Comparison of ENCODE assay signal across 9 mouse cellular contexts in genomic region chr9:119082039-119082438, GRCm38 (mm10). TPM values are rescaled to one million over a fixed set of nuclear protein-coding genes. Genes with fewer than 3 reads are reported as not detected.
DNase-seq lines count a peak whose midpoint lies in the region; ATAC-seq and TF ChIP-seq lines count a peak whose summit lies in the region.
"Had no signal": no experiment of that assay in that cellular context is flagged by ENCODE, and none has a peak within 500 bp of the region (broad histone marks: within the 10 kb centered on the region; RNA-seq: fewer than 3 reads in every experiment).

No protein-coding gene starts in this region.

- no peak for TF ChIP-seq POLR2A in heart, adult 2 months (IDR thresholded peaks at IDR 0.05; ENCODE audit: insufficient read depth, low read depth, low read length)

- no peak for ATAC-seq in heart, embryonic 16.5 days (replicated peaks; ENCODE audit: extremely low read depth, insufficient read depth, low FRiP score)
- ATAC-seq in embryonic facial prominence, embryonic 11.5 days (replicated peaks; ENCODE audit: insufficient number of reproducible peaks, low FRiP score, low TSS enrichment, low read depth): peak; percentile 56
- peak; percentile 57 for ATAC-seq in hindbrain, embryonic 16.5 days
- peak; percentile 87 for ATAC-seq in neural tube, embryonic 12.5 days (ENCODE audit: low FRiP score, low read depth)

- H3K27ac ChIP-seq in heart, embryonic 16.5 days (ENCODE audit: low read length): peak overlapping the region; percentile 27
- no peak overlapping the region for H3K27ac ChIP-seq in heart, adult 2 months
- H3K27ac ChIP-seq in embryonic facial prominence, embryonic 11.5 days (replicated peaks; ENCODE audit: low read depth, low read length): peak overlapping the region; percentile 38
- no peak overlapping the region; the same call in 1 of the 2 replicates for H3K27ac ChIP-seq in hindbrain, embryonic 16.5 days (ENCODE audit: low read depth, low read length)
- H3K27ac ChIP-seq in neural tube, embryonic 12.5 days: peak overlapping the region; percentile 64
- H3K27ac ChIP-seq: limb, embryonic 15.5 days had no signal

- H3K4me2 ChIP-seq in heart, embryonic 16.5 days (ENCODE audit: low read depth, low read length): no peak overlapping the region
- no peak overlapping the region for H3K4me2 ChIP-seq in embryonic facial prominence, embryonic 11.5 days (ENCODE audit: low read depth, low read length)
- no peak overlapping the region for H3K4me2 ChIP-seq in hindbrain, embryonic 16.5 days (ENCODE audit: low read length)
- H3K4me2 ChIP-seq in neural tube, embryonic 12.5 days (replicated peaks): peak overlapping the region; percentile 18; the same call in 1 of the 2 replicates
- H3K4me2 ChIP-seq: limb, embryonic 15.5 days had no signal

- 56% methylated on average over 8 of the region's 8 CpGs for WGBS in heart, embryonic 16.5 days
- WGBS in heart, adult 2 months: 54% methylated on average over 8 of the region's 8 CpGs
- 6% methylated on average over 8 of the region's 8 CpGs for WGBS in embryonic facial prominence, embryonic 11.5 days
- 3% methylated on average over 8 of the region's 8 CpGs for WGBS in hindbrain, embryonic 16.5 days
- 4% methylated on average over 8 of the region's 8 CpGs for WGBS in neural tube, embryonic 12.5 days

- no peaks in the 10 kb centered on the region for H3K79me2 ChIP-seq in heart, adult 2 months (replicated peaks; ENCODE audit: control insufficient read depth, insufficient read depth, low read length)

- no peak overlapping the region for H3K4me3 ChIP-seq in heart, embryonic 16.5 days (ENCODE audit: low read length)
- no peak overlapping the region for H3K4me3 ChIP-seq in heart, adult 2 months
- H3K4me3 ChIP-seq in embryonic facial prominence, embryonic 11.5 days (ENCODE audit: low read depth, low read length): no peak overlapping the region
- H3K4me3 ChIP-seq in hindbrain, embryonic 16.5 days (ENCODE audit: low read length): no peak overlapping the region
- H3K4me3 ChIP-seq in neural tube, embryonic 12.5 days: no peak overlapping the region
- H3K4me3 ChIP-seq: limb, embryonic 15.5 days had no signal

- no peak for TF ChIP-seq EP300 in heart, adult 2 months (IDR thresholded peaks at IDR 0.05; ENCODE audit: insufficient read depth, low read depth, low read length)

- H3K27me3 ChIP-seq in heart, embryonic 16.5 days (ENCODE audit: control insufficient read depth, insufficient read depth, low read length): no peaks in the 10 kb centered on the region
- H3K27me3 ChIP-seq in heart, adult 2 months (ENCODE audit: control insufficient read depth, insufficient read depth, low read length): no peaks in the 10 kb centered on the region
- H3K27me3 ChIP-seq in embryonic facial prominence, embryonic 11.5 days (ENCODE audit: control insufficient read depth, insufficient read depth, low read length): no peaks in the 10 kb centered on the region
- no peaks in the 10 kb centered on the region for H3K27me3 ChIP-seq in hindbrain, embryonic 16.5 days (replicated peaks; ENCODE audit: control insufficient read depth, insufficient read depth, low read length)
- H3K27me3 ChIP-seq in neural tube, embryonic 12.5 days (replicated peaks): no peaks in the 10 kb centered on the region
- H3K27me3 ChIP-seq: limb, embryonic 15.5 days had no signal

- TF ChIP-seq CTCF in heart, adult 2 months (IDR thresholded peaks at IDR 0.05): no peak

- DNase-seq in heart, adult 2 months: no peak
- DNase-seq in embryonic facial prominence, embryonic 11.5 days (ENCODE audit: low spot score): peak; percentile 55
- DNase-seq in frontal cortex, postnatal 25 days (ENCODE audit: low spot score in 2 of 2): no peak
- DNase-seq in layer of hippocampus, adult 11-12 months (ENCODE audit: low spot score): no peak
- no peak for DNase-seq in adrenal gland, adult 8-10 months

- intact Hi-C loops in heart, adult 2 months (cut with DNase I): no loop called here

- H3K9me3 ChIP-seq in heart, embryonic 16.5 days (replicated peaks; ENCODE audit: control insufficient read depth, low read length): no peaks in the 10 kb centered on the region
- no peaks in the 10 kb centered on the region for H3K9me3 ChIP-seq in embryonic facial prominence, embryonic 11.5 days (replicated peaks; ENCODE audit: control insufficient read depth, low read length)
- H3K9me3 ChIP-seq in hindbrain, embryonic 16.5 days (ENCODE audit: control insufficient read depth, low read length): no peaks in the 10 kb centered on the region
- H3K9me3 ChIP-seq in neural tube, embryonic 12.5 days: no peaks in the 10 kb centered on the region
- H3K9me3 ChIP-seq: limb, embryonic 15.5 days had no signal

- peaks cover 15% of the 10 kb centered on the region; the same call in 1 of the 2 replicates for H3K4me1 ChIP-seq in heart, embryonic 16.5 days (ENCODE audit: control insufficient read depth, insufficient read depth, low read length)
- peaks cover 13% of the 10 kb centered on the region for H3K4me1 ChIP-seq in heart, adult 2 months (ENCODE audit: control insufficient read depth, insufficient read depth, low read length)
- H3K4me1 ChIP-seq in embryonic facial prominence, embryonic 11.5 days (ENCODE audit: control insufficient read depth, insufficient read depth, low read length): peaks cover 6% of the 10 kb centered on the region
- H3K4me1 ChIP-seq in hindbrain, embryonic 16.5 days (ENCODE audit: control insufficient read depth, insufficient read depth, low read depth, low read length): peaks cover 10% of the 10 kb centered on the region; the same call in 1 of the 2 replicates
- peaks cover 33% of the 10 kb centered on the region for H3K4me1 ChIP-seq in neural tube, embryonic 12.5 days

- peaks cover 13% of the 10 kb centered on the region for H3K36me3 ChIP-seq in heart, embryonic 16.5 days (ENCODE audit: control insufficient read depth, insufficient read depth)
- no peaks in the 10 kb centered on the region for H3K36me3 ChIP-seq in heart, adult 2 months (ENCODE audit: control insufficient read depth, insufficient read depth, low read length)
- H3K36me3 ChIP-seq in embryonic facial prominence, embryonic 11.5 days (replicated peaks; ENCODE audit: control insufficient read depth, insufficient read depth, low read depth, low read length): no peaks in the 10 kb centered on the region
- peaks cover 5% of the 10 kb centered on the region; the same call in 1 of the 2 replicates for H3K36me3 ChIP-seq in hindbrain, embryonic 16.5 days (ENCODE audit: control insufficient read depth, insufficient read depth, low read length)
- H3K36me3 ChIP-seq in neural tube, embryonic 12.5 days: peaks cover 19% of the 10 kb centered on the region

- H3K9ac ChIP-seq in heart, embryonic 16.5 days (ENCODE audit: low read length): no peak overlapping the region
- no peak overlapping the region for H3K9ac ChIP-seq in heart, adult 2 months (ENCODE audit: low read depth, low read length)
- no peak overlapping the region; the same call in 1 of the 2 replicates for H3K9ac ChIP-seq in embryonic facial prominence, embryonic 11.5 days (replicated peaks; ENCODE audit: low read length)
- no peak overlapping the region for H3K9ac ChIP-seq in hindbrain, embryonic 16.5 days (ENCODE audit: low read depth, low read length)
- 0 out of 2 replicates have a peak overlapping the region, but pooled peaks have one; percentile 9 for H3K9ac ChIP-seq in neural tube, embryonic 12.5 days
- H3K9ac ChIP-seq: limb, embryonic 15.5 days had no signal

RNA-seq across cellular contexts. Expression of gene Plcd1, which starts 11.3 kb away (rescaled TPM):
- 23.0 and 23.8 TPM in 2 replicates for polyA plus RNA-seq in heart, embryonic 16.5 days (2015; fragmentation: Nextera tagmentation; extraction: Ambion mirVana)
- 10 to 100 TPM; 14.5 to 16.6 TPM for total RNA-seq in heart, adult 2 months (2021)
- 32.2 and 39.4 TPM in 2 replicates for polyA plus RNA-seq in heart, adult 2 months (2012; rRNA removed)
- polyA plus RNA-seq in embryonic facial prominence, embryonic 11.5 days (2014; fragmentation: Nextera tagmentation; extraction: Ambion mirVana): 20.1 and 21.5 TPM in 2 replicates
- 20.7 and 22.4 TPM in 2 replicates for polyA plus RNA-seq in hindbrain, embryonic 16.5 days (2015; fragmentation: Nextera tagmentation; extraction: Ambion mirVana)
- 29.7 and 31.9 TPM in 2 replicates for polyA plus RNA-seq in neural tube, embryonic 12.5 days (2016; fragmentation: Nextera tagmentation; extraction: Ambion mirVana)
- 10 to 100 TPM in 2 of 4 experiments, 1 to 10 TPM in 2; 8.5 to 19.9 (median 13.2) TPM for total RNA-seq in adrenal gland, adult 8-10 months (2022)

RNA-seq across cellular contexts. Expression of gene Dlec1, which starts 20.2 kb away (rescaled TPM):
- polyA plus RNA-seq in heart, embryonic 16.5 days (2015; fragmentation: Nextera tagmentation; extraction: Ambion mirVana): 0.67 and 0.84 TPM in 2 replicates
- under 1 TPM; 0.13 to 0.32 TPM for total RNA-seq in heart, adult 2 months (2021)
- polyA plus RNA-seq in heart, adult 2 months (2012; rRNA removed): 0.20 and 0.82 TPM in 2 replicates
- 0.69 and 1.5 TPM in 2 replicates for polyA plus RNA-seq in embryonic facial prominence, embryonic 11.5 days (2014; fragmentation: Nextera tagmentation; extraction: Ambion mirVana)
- polyA plus RNA-seq in hindbrain, embryonic 16.5 days (2015; fragmentation: Nextera tagmentation; extraction: Ambion mirVana): 0.77 and 2.9 TPM in 2 replicates
- polyA plus RNA-seq in neural tube, embryonic 12.5 days (2016; fragmentation: Nextera tagmentation; extraction: Ambion mirVana): 0.79 and 1.8 TPM in 2 replicates
- total RNA-seq in adrenal gland, adult 8-10 months (2022): 1 to 10 TPM; 2.2 to 6.6 (median 4.5) TPM

RNA-seq across cellular contexts. Expression of gene Vill, which starts 29.5 kb away (rescaled TPM):
- polyA plus RNA-seq in heart, embryonic 16.5 days (2015; fragmentation: Nextera tagmentation; extraction: Ambion mirVana): 9.0 and 11.4 TPM in 2 replicates
- under 1 TPM; 0.20 to 0.34 TPM for total RNA-seq in heart, adult 2 months (2021)
- 0.85 and 1.4 TPM in 2 replicates for polyA plus RNA-seq in heart, adult 2 months (2012; rRNA removed)
- polyA plus RNA-seq in embryonic facial prominence, embryonic 11.5 days (2014; fragmentation: Nextera tagmentation; extraction: Ambion mirVana): 15.5 and 19.2 TPM in 2 replicates
- 4.7 and 5.0 TPM in 2 replicates for polyA plus RNA-seq in hindbrain, embryonic 16.5 days (2015; fragmentation: Nextera tagmentation; extraction: Ambion mirVana)
- 9.8 and 13.0 TPM in 2 replicates for polyA plus RNA-seq in neural tube, embryonic 12.5 days (2016; fragmentation: Nextera tagmentation; extraction: Ambion mirVana)
- total RNA-seq in adrenal gland, adult 8-10 months (2022): 1 to 10 TPM; 2.4 to 4.6 (median 4.4) TPM

Comparison
In these comparisons a context has a peak if more than half of its experiments do, and no peak if none do; other contexts are left out.
1. H3K27ac ChIP-seq: peak in heart, embryonic 16.5 days (single experiment), embryonic facial prominence, embryonic 11.5 days (single experiment) and neural tube, embryonic 12.5 days (single experiment); none in heart, adult 2 months (single experiment) and hindbrain, embryonic 16.5 days (single experiment).